Mouse (Mus musculus) E14TG2a.4 (cell line): ENCODE measurements at regions not wholly inside any gene's neighbourhood (a gene's known extent, or its start where the extent isn't known, plus 50 kb on each side); places are given as distances from the start of the nearest gene placed in this dataset.

Source experiments
- H3K27me3 ChIP-seq: 2 replicates; pipeline ENCODE4 v1.6.1; 2014; ENCODE audit warnings: low read length, control low read depth; ENCODE audit not compliant: insufficient read depth
- H3K36me3 ChIP-seq: 2 replicates; pipeline ENCODE4 v1.6.1; 2014; ENCODE audit warnings: low read length, control low read depth; ENCODE audit not compliant: insufficient read depth
- H3K4me1 ChIP-seq: replicated peaks from 2 replicates; pipeline ENCODE4 v1.6.1; 2014; ENCODE audit warnings: low read depth, low read length, control low read depth
- H3K4me3 ChIP-seq: replicated peaks from 2 replicates; pipeline ENCODE4 v1.5.1; 2014; ENCODE audit warnings: mild to moderate bottlenecking, low read length
- H3K9me3 ChIP-seq: 2 replicates; pipeline ENCODE4 v1.6.1; 2014; ENCODE audit warnings: low read length, control low read depth
- CTCF ChIP-seq: conservative IDR thresholded peaks from 2 replicates; pipeline ENCODE4 v1.5.1; 2014; ENCODE audit warnings: low read length
- NANOG ChIP-seq: IDR thresholded peaks from 2 replicates; pipeline ENCODE4 v1.6.1; 2014; ENCODE audit warnings: borderline replicate concordance, low read length, mixed read lengths
- POU5F1 ChIP-seq: IDR thresholded peaks from 2 replicates; pipeline ENCODE4 v1.6.1; 2014; ENCODE audit warnings: low read length, borderline replicate concordance

DNA sequence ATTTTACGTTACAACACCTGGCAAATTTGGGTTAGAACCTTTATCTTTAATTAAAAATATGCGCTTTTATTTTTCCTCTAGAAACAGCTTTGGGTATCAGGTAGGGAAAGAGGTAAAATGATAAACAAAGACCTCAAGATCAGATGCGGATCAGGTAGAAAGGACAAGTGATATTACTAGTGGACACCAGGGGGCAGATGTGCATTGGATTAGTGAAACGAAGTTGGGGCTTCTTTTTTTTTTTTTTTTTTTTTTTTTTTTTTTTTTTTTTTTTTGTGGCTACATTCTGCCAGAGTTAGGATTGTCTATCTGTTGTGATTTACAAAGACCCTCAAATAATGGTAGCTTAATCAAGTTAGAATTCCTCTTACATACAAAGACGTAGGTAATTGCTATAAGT lies 153.8 kb downstream of the Cd109 start:
- no peaks in the 10 kb centered on the region for H3K4me1 ChIP-seq
- TF ChIP-seq POU5F1 (no peak), CTCF (peak; percentile 47)

DNA sequence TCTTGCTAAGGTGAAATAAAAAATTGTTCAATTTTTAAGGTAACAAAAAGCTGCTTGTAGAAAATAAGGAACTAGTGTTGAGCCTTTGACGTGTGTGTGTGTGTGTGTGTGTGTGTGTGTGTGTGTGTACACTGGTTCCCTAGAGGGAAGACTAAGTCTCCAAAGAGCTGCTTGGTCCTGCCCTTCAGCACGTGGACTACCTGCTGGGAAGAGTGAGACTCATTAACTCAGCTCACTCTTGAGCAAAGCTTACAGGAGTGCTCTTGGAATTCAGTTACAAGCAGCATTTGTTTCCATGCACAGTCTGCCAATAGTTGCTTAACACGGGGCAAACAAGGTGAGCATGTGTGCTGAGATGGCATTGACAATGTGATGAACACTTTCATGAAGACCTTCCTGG lies 158.6 kb downstream of the Cd109 start:
- H3K4me1 ChIP-seq = peaks cover 5% of the 10 kb centered on the region; the same call in 1 of the 2 replicates
- H3K4me3 ChIP-seq = no peak overlapping the region
- no peaks in the 10 kb centered on the region for H3K9me3 ChIP-seq
- no peaks in the 10 kb centered on the region for H3K27me3 ChIP-seq
- TF ChIP-seq POU5F1 (no peak), CTCF (no peak), NANOG (no peak)
- no peaks in the 10 kb centered on the region for H3K36me3 ChIP-seq

More for the DNA sequence above, 153.8 kb downstream of the Cd109 start:
- Histone ChIP-seq H3K9me3 (no peaks in the 10 kb centered on the region), H3K4me3 (no peak overlapping the region), H3K36me3 (no peaks in the 10 kb centered on the region), H3K27me3 (no peaks in the 10 kb centered on the region)

DNA sequence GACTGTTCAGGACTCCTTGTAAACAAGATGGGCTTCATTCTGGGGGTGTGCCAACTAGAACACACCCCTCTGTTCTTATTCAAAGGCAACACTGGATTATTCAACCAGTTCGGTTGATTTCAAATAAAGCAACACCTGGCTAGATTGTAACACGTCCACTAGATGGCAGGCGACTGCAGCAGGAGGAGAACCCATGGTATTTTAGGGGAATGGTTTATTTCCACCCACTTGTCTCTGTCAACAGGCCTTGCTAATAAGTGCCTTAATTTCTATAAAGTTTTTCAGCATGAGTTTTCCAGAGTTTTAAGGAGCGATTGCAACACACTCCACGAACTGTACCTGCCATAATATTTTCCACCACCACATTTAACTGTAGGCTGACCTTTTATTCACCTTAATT lies 160.1 kb downstream of the Cd109 start:
- H3K36me3 ChIP-seq = no peaks in the 10 kb centered on the region
- TF ChIP-seq POU5F1 (no peak), CTCF (peak; percentile 63), NANOG (no peak)
- no peaks in the 10 kb centered on the region for H3K9me3 ChIP-seq
- H3K4me1 ChIP-seq = peaks cover 5% of the 10 kb centered on the region; the same call in 1 of the 2 replicates
- no peak overlapping the region for H3K4me3 ChIP-seq
- H3K27me3 ChIP-seq = no peaks in the 10 kb centered on the region

DNA sequence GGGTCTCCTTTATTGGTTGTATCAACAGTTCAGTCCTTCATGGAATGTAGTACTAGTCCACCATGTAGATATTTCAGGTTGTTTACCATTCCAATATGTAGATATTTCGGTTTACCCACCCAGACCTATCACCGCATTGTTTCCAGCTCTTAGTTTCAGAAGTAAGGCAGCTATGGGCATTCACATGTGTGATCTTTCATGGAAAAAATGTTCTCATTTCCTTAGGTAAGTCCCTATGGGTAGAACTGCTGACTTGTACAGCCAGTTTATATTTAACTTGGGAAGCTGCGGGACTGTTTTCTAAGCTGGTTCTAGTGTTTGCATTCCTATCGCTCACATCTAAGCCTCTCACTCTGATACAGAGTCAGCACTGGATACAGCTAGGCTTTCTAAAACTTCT lies 165.2 kb downstream of the Cd109 start:
- Histone ChIP-seq H3K4me1 (no peaks in the 10 kb centered on the region; the same call in 1 of the 2 replicates), H3K4me3 (no peak overlapping the region), H3K9me3 (no peaks in the 10 kb centered on the region), H3K27me3 (no peaks in the 10 kb centered on the region), H3K36me3 (no peaks in the 10 kb centered on the region)
- no peak for TF ChIP-seq POU5F1
- no peak for TF ChIP-seq NANOG
- no peak for TF ChIP-seq CTCF

DNA sequence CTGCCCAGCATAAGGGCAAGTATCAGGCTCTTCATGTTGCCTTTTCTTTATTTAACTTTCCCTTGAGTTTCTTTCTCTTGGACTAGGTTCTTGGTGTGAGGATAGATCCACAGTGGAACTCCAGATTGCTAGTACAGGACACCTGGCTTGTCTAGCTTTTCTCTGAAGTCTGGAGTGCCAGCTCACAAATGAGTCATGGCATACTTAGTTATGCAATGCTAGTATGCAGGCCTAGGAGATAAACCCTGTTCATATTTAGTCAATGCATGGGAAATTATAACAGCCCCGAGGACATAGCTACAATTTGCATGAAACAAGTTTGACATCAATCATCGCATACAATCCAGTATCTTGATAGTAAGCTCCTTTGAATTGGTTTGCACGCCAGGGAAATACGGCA lies 167.0 kb downstream of the Cd109 start:
- Histone ChIP-seq H3K4me3 (no peak overlapping the region), H3K9me3 (no peaks in the 10 kb centered on the region), H3K4me1 (no peaks in the 10 kb centered on the region; the same call in 1 of the 2 replicates), H3K27me3 (no peaks in the 10 kb centered on the region), H3K36me3 (no peaks in the 10 kb centered on the region)
- no peak for TF ChIP-seq NANOG
- no peak for TF ChIP-seq POU5F1
- TF ChIP-seq CTCF = no peak

DNA sequence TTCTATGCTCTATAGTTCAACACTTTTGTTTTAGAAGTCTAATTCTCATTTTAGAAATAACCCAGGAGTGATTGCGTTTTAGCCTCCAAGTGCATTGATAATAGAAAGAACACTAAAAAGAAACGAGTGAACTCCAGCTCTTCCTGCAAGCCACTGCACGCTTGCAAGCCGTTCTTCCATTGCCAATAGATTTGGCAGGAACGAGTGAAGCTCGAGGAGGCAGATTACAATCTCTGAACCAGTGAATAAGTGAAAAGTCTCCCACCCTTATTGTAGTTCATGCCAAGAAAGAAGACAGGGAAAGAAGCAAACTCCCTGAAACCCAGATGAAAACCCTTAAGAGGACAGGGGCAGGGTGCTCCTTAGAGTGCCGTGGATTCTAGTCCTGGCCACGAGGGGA lies 167.5 kb downstream of the Cd109 start:
- Histone ChIP-seq H3K4me1 (no peaks in the 10 kb centered on the region; the same call in 1 of the 2 replicates), H3K9me3 (no peaks in the 10 kb centered on the region), H3K27me3 (no peaks in the 10 kb centered on the region), H3K36me3 (no peaks in the 10 kb centered on the region), H3K4me3 (no peak overlapping the region)
- TF ChIP-seq NANOG = no peak
- TF ChIP-seq POU5F1 = no peak
- TF ChIP-seq CTCF = no peak

DNA sequence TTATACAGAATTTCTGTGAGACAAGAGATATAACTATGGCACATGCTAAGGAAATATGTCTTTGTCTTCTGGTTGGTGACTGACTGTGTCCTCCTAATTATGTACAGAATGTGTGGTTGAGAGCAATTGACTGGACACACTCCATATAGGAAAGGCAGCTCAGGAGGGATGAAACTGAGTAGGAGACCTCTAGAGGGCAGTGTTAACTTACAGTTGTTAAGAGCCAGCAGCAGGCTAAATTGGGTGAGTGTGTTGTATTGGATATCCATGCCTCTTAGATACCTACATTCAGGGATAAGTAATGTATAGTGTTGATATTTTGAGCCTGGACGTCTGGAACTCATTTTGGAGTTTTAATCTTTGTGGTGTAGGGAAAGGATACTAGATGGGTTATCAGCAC lies 172.5 kb downstream of the Cd109 start:
- Histone ChIP-seq H3K9me3 (no peaks in the 10 kb centered on the region), H3K4me3 (no peak overlapping the region), H3K4me1 (no peaks in the 10 kb centered on the region; the same call in 1 of the 2 replicates), H3K27me3 (no peaks in the 10 kb centered on the region), H3K36me3 (no peaks in the 10 kb centered on the region)
- no peak for TF ChIP-seq NANOG
- peak; percentile 36 for TF ChIP-seq CTCF

DNA sequence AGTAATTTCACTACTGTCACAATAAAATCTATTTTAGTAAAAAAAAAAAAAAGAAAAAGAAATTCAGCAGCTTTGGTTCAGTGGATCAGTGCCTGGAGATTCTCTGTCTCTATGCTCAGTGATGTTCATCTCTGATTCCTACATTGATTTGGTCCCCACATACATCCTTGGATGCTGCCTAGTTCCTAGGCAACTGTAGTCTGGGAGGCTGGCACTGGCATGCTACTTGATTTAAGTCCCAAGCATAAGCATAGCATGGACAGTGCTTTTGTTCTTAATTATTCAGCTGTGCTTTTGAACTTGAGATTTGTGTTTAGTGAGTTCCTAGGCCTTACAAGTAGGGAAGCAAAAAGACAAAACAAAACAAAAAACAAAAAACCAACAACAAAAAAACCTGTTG lies 174.4 kb downstream of the Cd109 start:
- Histone ChIP-seq H3K36me3 (no peaks in the 10 kb centered on the region), H3K27me3 (no peaks in the 10 kb centered on the region), H3K4me3 (no peak overlapping the region), H3K9me3 (no peaks in the 10 kb centered on the region), H3K4me1 (no peaks in the 10 kb centered on the region)
- TF ChIP-seq NANOG = no peak
- no peak for TF ChIP-seq CTCF
- no peak for TF ChIP-seq POU5F1

DNA sequence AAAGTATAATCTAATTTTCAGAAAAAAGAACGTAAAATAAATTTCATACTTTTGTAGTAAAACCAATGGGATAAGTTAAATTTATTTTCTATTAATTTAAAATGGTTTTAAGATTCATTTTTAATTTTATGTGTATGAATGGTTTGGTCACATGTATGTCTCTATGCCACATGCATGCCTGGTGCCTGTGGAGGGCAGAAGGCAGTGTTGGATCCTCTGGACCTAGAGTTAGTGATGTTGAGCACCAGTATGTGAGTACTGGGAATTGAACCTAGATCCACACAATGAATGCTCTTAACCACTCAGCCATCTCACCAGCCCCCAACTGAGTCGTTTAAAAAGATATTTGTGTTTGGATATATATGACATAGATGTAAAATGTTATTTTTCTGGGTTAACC lies 174.8 kb downstream of the Cd109 start:
- Histone ChIP-seq H3K4me1 (no peaks in the 10 kb centered on the region), H3K36me3 (no peaks in the 10 kb centered on the region), H3K9me3 (no peaks in the 10 kb centered on the region), H3K4me3 (no peak overlapping the region), H3K27me3 (no peaks in the 10 kb centered on the region)
- no peak for TF ChIP-seq POU5F1
- no peak for TF ChIP-seq CTCF
- no peak for TF ChIP-seq NANOG
